Mouse (Mus musculus): Measurements from ENCODE around the gene Klhl33. TPM values are rescaled to one million over a fixed set of nuclear protein-coding genes. Genes with fewer than 3 reads are reported as not detected.

The Klhl33 gene
- polyA plus RNA-seq, 1 experiment from 2014 or later, result 0.10 TPM

DNA sequence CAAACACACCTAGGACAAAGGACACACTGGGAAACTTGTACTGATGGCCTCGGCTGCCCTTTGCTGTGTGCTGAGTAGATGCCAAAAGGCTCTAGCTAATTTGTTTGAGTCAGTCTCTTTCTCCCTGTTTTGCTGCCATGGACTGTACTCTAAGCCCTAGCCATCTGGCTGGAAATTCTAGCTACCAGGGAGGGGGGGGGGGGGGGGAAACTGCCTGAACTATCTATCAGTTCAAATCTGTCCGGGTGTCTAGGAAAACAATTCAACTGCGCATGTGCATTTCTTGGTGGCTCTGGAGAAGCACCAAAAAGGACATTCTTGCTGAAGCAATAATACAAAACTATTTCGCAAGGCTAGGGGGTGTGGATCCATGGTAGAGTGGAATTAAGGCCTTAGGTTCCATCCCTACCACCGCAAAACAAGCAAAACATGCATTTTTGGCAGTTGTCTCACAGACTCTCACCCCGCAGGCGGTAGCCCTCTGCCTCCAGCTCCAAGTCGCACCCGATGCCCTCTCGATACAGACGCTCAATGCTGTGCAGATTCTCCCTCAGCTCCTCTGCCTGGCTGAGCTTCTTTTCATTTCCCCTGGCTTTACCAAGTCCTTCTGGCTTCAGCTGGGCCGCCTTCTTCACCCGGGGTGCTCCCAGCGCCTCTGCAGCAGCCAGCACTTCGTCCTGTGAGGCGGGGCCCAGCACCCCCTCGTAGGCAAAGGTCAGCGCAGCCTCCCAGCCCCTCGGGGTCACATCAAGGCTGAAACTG, 1.1 kb downstream of the Klhl33 start:
- Histone ChIP-seq H3K4me3 (peak overlapping the region; percentile 54), H3K9me3 (replicated peaks) (no peaks in the 10 kb centered on the region), H3K36me3 (no peaks in the 10 kb centered on the region), H3K27ac (peak overlapping the region; percentile 46; the same call in 1 of the 2 replicates), H3K4me1 (peaks cover 13% of the 10 kb centered on the region), H3K27me3 (ENCODE audit: low read depth, poor library complexity, severe bottlenecking) (peaks cover 32% of the 10 kb centered on the region)
- peak; percentile 37 for DNase-seq (ENCODE audit: low spot score)
- WGBS, result 21% methylated on average over 19 of the region's 19 CpGs

DNA sequence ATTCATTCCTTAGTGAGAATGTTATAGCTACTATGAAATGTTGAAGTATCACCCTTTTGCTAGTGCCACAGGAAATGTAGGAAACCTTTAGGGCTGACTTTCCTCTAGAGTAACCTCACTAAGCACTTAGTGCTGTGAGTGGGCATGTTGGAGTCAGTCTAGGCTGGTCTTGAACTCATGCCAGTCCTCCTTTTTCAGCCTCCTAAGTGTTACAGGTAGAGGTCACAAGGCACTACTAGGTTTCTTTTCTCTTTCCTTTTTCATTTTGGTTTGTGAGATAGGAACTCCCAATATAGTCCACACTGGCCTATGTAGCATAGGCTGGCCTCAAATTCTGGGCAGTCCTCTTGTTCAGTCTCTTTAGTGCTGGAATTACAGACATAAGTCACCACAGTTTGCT, 1.9 kb downstream of the Klhl33 start:
- H3K27ac ChIP-seq, result no peak overlapping the region
- H3K9me3 ChIP-seq (replicated peaks), result no peaks in the 10 kb centered on the region
- peaks cover 13% of the 10 kb centered on the region for H3K4me1 ChIP-seq
- no peak for DNase-seq (ENCODE audit: low spot score)
- peaks cover 32% of the 10 kb centered on the region for H3K27me3 ChIP-seq (ENCODE audit: low read depth, poor library complexity, severe bottlenecking)
- no peak overlapping the region for H3K4me3 ChIP-seq
- H3K36me3 ChIP-seq, result no peaks in the 10 kb centered on the region

DNA sequence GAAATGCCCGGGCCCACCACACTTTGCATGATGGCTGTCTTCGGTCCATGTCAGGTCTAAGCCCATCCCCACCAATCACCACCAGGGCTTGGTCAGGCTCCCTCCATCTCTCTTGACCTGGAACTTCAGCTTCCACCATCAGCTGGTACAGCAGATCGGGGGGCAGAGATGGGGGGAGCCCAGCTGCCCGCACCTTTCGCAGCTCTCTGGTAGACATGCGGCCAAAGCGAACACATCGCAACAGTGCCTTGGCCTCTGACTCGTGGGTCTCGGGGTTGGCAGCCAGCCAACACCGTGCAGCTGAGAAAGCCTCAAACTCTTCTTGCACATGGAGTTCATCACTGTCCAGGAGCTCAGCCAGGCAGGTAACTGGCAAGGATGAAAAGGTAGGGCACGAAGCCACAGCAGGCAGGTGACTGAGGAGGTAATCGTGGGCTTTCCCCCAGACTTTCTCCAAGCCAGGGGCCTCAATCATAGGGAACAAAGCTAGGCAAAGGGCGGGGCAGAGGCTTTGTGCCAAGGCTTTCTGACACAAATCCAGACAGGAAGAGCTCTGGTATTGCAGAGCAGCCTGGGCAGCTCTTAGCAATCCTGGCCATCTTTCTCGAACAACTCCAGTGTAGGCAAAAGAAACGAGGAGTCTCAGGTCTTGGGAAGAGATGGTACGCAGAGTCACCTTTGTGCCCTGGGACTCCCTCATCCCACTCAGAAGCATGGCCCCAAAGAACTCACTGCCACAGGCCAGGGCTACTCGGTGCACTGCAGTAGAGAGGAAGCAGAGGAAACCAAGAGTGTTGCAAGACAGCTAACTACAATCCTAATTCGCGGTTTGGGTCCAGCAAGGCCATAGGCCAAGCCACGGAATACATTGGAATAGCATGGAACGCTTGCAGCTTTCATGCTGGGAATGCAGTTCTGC, 4.5 kb downstream of the Klhl33 start:
- WGBS, result 89% methylated on average over 22 of the region's 22 CpGs
- Histone ChIP-seq H3K4me1 (peaks cover 13% of the 10 kb centered on the region), H3K27me3 (ENCODE audit: low read depth, poor library complexity, severe bottlenecking) (peaks cover 29% of the 10 kb centered on the region), H3K9me3 (replicated peaks) (no peaks in the 10 kb centered on the region), H3K36me3 (no peaks in the 10 kb centered on the region), H3K4me3 (no peak overlapping the region), H3K27ac (no peak overlapping the region)
- DNase-seq (ENCODE audit: low spot score), result no peak

- DNase-seq (ENCODE audit: low spot score), result no peak
- Histone ChIP-seq H3K9me3 (replicated peaks) (no peaks in the 10 kb centered on the region), H3K4me3 (no peak overlapping the region), H3K27ac (no peak overlapping the region), H3K36me3 (no peaks in the 10 kb centered on the region), H3K4me1 (peaks cover 12% of the 10 kb centered on the region), H3K27me3 (ENCODE audit: low read depth, poor library complexity, severe bottlenecking) (peaks cover 22% of the 10 kb centered on the region)
- WGBS, result 88% methylated on average over 7 of the region's 7 CpGs
These were observed 5.2 kb downstream of the Klhl33 start for GRCm38 (mm10) chr14:50892091-50892490.

DNA sequence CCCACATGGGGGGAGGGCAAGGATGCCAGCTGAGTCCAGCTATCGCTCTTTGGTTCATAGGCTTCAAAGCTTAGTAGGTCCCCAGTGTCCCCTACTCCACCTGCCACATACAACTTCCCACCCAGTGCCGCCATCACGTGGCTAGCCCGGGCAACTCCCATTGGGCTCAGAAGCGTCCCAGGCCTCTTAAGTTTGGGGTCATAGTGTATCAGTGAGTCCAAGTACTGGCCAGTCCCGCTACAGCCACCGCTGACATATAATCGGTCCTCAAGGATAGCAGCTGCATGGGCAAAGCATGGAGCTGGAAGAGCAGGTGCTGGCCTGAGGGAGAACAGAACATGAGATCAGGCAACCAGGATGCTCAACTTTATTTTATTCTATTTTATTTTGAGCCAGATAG, 5.7 kb downstream of the Klhl33 start:
- 94% methylated on average over 8 of the region's 8 CpGs for WGBS
- no peaks in the 10 kb centered on the region for H3K9me3 ChIP-seq (replicated peaks)
- no peak overlapping the region for H3K4me3 ChIP-seq
- H3K36me3 ChIP-seq, result no peaks in the 10 kb centered on the region
- H3K27me3 ChIP-seq (ENCODE audit: low read depth, poor library complexity, severe bottlenecking), result peaks cover 17% of the 10 kb centered on the region
- peaks cover 7% of the 10 kb centered on the region for H3K4me1 ChIP-seq
- DNase-seq (ENCODE audit: low spot score), result no peak
- no peak overlapping the region for H3K27ac ChIP-seq

DNA sequence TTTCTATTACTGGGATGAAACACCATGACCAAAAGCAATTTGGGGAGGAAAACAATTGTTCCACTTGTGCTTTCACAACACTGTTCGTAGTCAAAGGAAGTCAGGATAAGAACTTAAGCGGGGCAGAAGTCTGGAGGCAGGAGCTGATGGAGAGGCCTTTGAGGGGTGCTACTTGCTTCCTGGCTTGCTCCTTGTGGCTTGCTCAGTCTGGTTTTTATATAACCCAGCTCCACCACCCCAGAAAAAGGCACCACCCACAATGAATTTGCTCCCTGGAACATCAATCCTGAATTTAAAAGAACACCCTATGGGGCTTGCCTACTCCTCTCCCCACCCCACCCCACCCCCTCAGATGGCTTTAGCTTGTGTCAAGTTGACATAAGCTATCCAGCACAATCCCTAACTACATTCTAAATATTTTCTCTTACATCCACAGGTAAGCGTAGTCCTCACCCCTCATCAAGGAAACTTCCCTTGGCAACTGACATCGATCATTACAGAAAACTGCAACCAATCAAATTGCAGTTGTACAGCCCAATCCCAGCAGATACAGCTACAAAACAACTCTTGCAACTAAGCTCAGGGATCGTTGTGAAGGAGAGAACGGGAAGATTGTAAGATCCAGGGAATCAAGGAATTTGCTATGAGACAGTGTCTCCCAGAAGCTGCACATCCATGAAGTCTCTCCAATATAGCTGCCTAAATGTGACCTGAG, 20.9 kb downstream of the Klhl33 start:
- DNase-seq (ENCODE audit: low spot score), result no peak
- no peaks in the 10 kb centered on the region for H3K27me3 ChIP-seq (ENCODE audit: low read depth, poor library complexity, severe bottlenecking)
- H3K27ac ChIP-seq, result no peak overlapping the region
- no peaks in the 10 kb centered on the region for H3K36me3 ChIP-seq
- no peak overlapping the region for H3K4me3 ChIP-seq
- H3K9me3 ChIP-seq (replicated peaks), result no peaks in the 10 kb centered on the region
- no peaks in the 10 kb centered on the region for H3K4me1 ChIP-seq
- 88% methylated on average over 6 of the region's 6 CpGs for WGBS

- Histone ChIP-seq H3K27me3 (ENCODE audit: low read depth, poor library complexity, severe bottlenecking) (no peaks in the 10 kb centered on the region), H3K4me3 (no peak overlapping the region), H3K9me3 (replicated peaks) (no peaks in the 10 kb centered on the region), H3K36me3 (no peaks in the 10 kb centered on the region), H3K27ac (no peak overlapping the region), H3K4me1 (0 out of 2 replicates have a peak, but pooled peaks cover 2% of the 10 kb centered on the region)
- DNase-seq (ENCODE audit: low spot score), result no peak
- 81% methylated on average over 6 of the region's 6 CpGs for WGBS
These were observed 21.6 kb downstream of the Klhl33 start for GRCm38 (mm10) chr14:50875591-50876230.

DNA sequence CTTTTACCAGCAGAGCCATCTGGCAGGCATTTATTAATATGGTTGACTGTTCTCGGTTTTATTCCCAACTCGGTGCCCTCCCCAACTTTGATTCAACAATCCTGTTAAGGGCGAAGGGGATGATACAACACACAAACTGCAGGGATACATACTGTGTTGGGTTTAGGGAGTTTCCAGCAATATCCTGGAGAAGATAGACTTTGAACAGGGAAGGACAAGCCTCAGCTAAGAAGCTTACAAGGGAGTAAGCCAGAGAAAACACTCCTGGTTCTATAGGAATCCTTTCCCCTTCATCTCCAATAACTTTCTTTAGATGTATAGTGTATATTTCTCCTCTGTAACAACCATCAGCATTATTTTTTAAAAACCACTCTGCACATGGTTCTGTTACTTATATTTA, 22.1 kb downstream of the Klhl33 start:
- no peaks in the 10 kb centered on the region for H3K9me3 ChIP-seq (replicated peaks)
- peaks cover 7% of the 10 kb centered on the region; the same call in 1 of the 2 replicates for H3K4me1 ChIP-seq
- no peaks in the 10 kb centered on the region for H3K27me3 ChIP-seq (ENCODE audit: low read depth, poor library complexity, severe bottlenecking)
- WGBS, result 92% methylated on average over 3 of the region's 3 CpGs
- DNase-seq (ENCODE audit: low spot score), result no peak
- H3K36me3 ChIP-seq, result no peaks in the 10 kb centered on the region
- no peak overlapping the region for H3K27ac ChIP-seq
- no peak overlapping the region for H3K4me3 ChIP-seq

DNA sequence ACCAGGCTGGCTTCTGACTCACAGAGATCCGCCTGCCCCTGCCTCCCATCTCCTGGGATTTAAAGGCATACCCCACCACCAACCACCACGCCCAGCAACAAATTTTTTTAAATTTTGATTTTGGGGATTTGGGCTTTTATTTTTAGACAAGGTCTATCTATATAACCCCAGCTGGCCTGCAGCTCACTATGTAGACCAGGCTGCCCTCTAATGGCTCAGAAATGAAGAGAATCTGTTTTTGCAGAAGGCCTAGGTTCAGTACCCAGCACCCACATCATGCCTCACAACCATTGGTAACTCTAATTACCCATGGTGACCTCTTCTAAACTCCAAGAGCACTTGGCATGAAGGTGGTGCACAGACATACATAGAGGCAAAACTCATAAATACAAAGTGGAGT, 26.0 kb downstream of the Klhl33 start:
- H3K4me3 ChIP-seq, result no peak overlapping the region
- H3K27me3 ChIP-seq (ENCODE audit: low read depth, poor library complexity, severe bottlenecking), result no peaks in the 10 kb centered on the region
- H3K36me3 ChIP-seq, result no peaks in the 10 kb centered on the region
- no peak for DNase-seq (ENCODE audit: low spot score)
- H3K9me3 ChIP-seq (replicated peaks), result no peaks in the 10 kb centered on the region
- peaks cover 10% of the 10 kb centered on the region; the same call in 1 of the 2 replicates for H3K4me1 ChIP-seq
- WGBS, result 85% methylated on average over 2 of the region's 2 CpGs
- no peak overlapping the region for H3K27ac ChIP-seq

GRCm38 (mm10) chr14:50870805-50871143, 26.5 kb downstream of the Klhl33 start:
- no peaks in the 10 kb centered on the region for H3K27me3 ChIP-seq (ENCODE audit: low read depth, poor library complexity, severe bottlenecking)
- peak overlapping the region; percentile 67 for H3K4me3 ChIP-seq
- WGBS, result 18% methylated on average over 5 of the region's 5 CpGs
- peak; percentile 49 for DNase-seq (ENCODE audit: low spot score)
- peak overlapping the region; percentile 88 for H3K27ac ChIP-seq
- no peaks in the 10 kb centered on the region for H3K36me3 ChIP-seq
- H3K9me3 ChIP-seq (replicated peaks), result no peaks in the 10 kb centered on the region
- H3K4me1 ChIP-seq, result peaks cover 10% of the 10 kb centered on the region; the same call in 1 of the 2 replicates

DNA sequence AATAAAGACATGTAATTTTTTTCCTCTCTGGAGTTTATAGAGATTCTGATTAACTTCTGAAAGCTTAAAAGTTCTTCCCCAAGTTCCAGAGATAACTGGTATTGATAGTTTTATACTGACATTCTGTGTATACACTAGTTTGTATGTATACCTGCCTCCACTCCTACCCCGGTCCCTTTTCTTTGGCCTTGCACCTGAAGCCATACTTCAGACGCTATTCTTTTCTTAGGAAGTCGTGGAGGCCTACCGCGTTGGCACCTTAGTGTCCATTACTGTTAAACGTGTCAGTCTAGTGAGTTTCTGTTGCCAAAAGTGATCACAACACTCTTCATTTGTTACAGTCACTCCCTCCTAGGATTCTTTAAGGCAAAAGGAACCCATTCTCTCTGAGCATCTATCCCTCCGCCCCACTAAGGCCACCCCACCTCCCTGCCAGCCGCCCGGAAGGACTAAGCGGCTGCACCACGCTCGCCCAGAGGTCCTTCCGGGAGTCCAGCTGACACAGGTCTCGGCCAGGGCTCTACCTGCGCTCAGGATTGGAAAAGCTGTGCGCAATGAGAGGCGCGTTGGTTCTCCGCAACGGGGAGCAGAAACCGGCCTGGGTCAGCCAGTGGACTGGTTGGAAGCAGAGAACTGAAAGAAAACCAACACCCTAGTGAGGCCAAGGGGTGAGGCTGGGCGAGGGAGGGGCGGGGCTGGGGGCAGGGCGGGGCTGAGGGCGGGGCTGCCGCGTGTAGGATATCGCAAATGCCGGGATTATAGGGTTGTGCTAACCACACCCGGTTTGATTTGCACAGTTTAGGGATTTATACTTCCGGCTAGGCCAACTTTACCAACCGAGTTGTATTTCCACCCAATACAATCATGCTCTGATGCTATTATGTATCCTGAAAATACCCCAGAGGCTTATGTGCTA, 27.2 kb downstream of the Klhl33 start, which contains the start of gene Tep1:
Gene Tep1, minus strand, starts transcription at position 672 of the 916 bp plus-strand sequence.
- WGBS, result 6% methylated on average over 32 of the region's 32 CpGs

More for the DNA sequence above, 27.2 kb downstream of the Klhl33 start, which contains the start of gene Tep1:
- Histone ChIP-seq H3K27me3 (ENCODE audit: low read depth, poor library complexity, severe bottlenecking) (no peaks in the 10 kb centered on the region), H3K9me3 (replicated peaks) (no peaks in the 10 kb centered on the region), H3K36me3 (no peaks in the 10 kb centered on the region), H3K27ac (peak within 1 kb of the TSS; percentile 88), H3K4me3 (peak within 1 kb of the TSS; percentile 67), H3K4me1 (peaks cover 10% of the 10 kb centered on the region; the same call in 1 of the 2 replicates)
- peak; percentile 85 for DNase-seq (ENCODE audit: low spot score)

Data from limb, embryonic 10.5 days (tissue).